Mouse (Mus musculus): ENCODE results near the gene Hoxa11. TPM values are rescaled to one million over a fixed set of nuclear protein-coding genes. Genes with fewer than 3 reads are reported as not detected.

The Hoxa11 gene
- polyA plus RNA-seq, 1 experiment from 2014 or later = 27.9 TPM

DNA sequence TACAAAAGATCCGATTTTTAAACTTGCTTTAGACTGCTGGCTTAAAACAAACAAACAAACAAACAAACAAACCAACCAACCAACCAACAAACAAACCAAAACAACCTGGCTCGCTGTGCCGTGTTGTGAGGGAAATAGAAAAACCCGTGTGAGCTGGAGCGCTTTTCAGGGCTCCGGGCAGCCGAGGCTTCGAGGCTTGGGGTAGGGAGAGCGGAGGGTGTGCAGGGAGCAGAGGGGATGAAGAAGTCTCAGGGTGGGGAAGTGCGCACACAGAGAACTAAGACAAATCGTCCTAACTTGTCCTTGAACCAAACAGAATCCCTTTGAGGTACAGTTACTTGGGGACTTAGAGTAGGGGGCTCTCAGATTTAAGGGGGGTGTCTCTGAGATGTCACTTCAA lies 29.0 kb upstream of the Hoxa11 start:
- no peak for ATAC-seq (ENCODE audit: low FRiP score, low TSS enrichment)
- WGBS = 4% methylated on average over 11 of the region's 11 CpGs
- H3K36me3 ChIP-seq (ENCODE audit: insufficient read depth, low read length) = no peaks in the 10 kb centered on the region
- H3K4me3 ChIP-seq (ENCODE audit: low read length) = no peak overlapping the region
- no peak overlapping the region for H3K27ac ChIP-seq (ENCODE audit: low read length)
- H3K27me3 ChIP-seq (ENCODE audit: insufficient read depth, low read length) = peaks cover 84% of the 10 kb centered on the region
- no peaks in the 10 kb centered on the region for H3K9me3 ChIP-seq (ENCODE audit: low read length)
- 0 out of 2 replicates have a peak, but pooled peaks cover 6% of the 10 kb centered on the region for H3K4me1 ChIP-seq (ENCODE audit: insufficient read depth, low read length)
- H3K4me2 ChIP-seq (replicated peaks; ENCODE audit: low read depth, low read length) = no peak overlapping the region
- no peak overlapping the region for H3K9ac ChIP-seq (replicated peaks; ENCODE audit: low read length)

DNA sequence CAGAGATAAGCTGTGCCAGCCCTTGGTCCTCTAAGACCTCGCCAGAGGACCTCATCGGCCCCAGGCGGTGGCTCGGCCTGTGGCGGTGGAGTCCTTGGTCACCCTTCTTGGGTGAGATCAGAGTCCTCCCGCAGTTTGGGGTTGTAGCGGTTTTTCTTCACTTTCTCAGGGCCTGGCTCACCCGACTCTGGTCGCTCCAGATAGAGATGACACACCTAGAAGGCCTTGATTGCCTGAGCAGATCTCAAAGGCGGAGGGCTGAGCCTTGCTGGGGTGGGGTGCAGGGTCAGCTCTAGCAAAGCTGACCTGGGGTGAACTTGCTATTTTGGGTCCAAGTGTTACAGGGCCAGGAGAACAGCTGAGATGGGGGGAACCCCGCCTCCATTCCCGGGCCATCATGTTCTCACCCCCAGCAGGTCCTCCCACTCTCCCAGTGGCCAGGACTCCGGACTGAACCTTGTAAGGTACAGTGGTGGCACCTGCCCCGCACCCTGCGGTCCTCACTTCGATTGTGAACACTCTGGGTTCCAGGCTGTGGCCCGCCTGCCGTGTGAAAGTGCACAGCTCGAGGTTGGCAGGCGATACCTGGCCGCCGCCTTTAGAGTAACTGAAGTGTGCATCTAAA lies 28.2 kb upstream of the Hoxa11 start:
- Histone ChIP-seq H3K36me3 (ENCODE audit: insufficient read depth, low read length) (no peaks in the 10 kb centered on the region), H3K4me3 (ENCODE audit: low read length) (no peak overlapping the region), H3K27ac (ENCODE audit: low read length) (no peak overlapping the region), H3K27me3 (ENCODE audit: insufficient read depth, low read length) (peaks cover 92% of the 10 kb centered on the region), H3K4me1 (ENCODE audit: insufficient read depth, low read length) (0 out of 2 replicates have a peak, but pooled peaks cover 6% of the 10 kb centered on the region), H3K4me2 (replicated peaks; ENCODE audit: low read depth, low read length) (no peak overlapping the region), H3K9me3 (ENCODE audit: low read length) (no peaks in the 10 kb centered on the region), H3K9ac (replicated peaks; ENCODE audit: low read length) (no peak overlapping the region)
- WGBS = 4% methylated on average over 22 of the region's 22 CpGs
- ATAC-seq (ENCODE audit: low FRiP score, low TSS enrichment) = no peak

DNA sequence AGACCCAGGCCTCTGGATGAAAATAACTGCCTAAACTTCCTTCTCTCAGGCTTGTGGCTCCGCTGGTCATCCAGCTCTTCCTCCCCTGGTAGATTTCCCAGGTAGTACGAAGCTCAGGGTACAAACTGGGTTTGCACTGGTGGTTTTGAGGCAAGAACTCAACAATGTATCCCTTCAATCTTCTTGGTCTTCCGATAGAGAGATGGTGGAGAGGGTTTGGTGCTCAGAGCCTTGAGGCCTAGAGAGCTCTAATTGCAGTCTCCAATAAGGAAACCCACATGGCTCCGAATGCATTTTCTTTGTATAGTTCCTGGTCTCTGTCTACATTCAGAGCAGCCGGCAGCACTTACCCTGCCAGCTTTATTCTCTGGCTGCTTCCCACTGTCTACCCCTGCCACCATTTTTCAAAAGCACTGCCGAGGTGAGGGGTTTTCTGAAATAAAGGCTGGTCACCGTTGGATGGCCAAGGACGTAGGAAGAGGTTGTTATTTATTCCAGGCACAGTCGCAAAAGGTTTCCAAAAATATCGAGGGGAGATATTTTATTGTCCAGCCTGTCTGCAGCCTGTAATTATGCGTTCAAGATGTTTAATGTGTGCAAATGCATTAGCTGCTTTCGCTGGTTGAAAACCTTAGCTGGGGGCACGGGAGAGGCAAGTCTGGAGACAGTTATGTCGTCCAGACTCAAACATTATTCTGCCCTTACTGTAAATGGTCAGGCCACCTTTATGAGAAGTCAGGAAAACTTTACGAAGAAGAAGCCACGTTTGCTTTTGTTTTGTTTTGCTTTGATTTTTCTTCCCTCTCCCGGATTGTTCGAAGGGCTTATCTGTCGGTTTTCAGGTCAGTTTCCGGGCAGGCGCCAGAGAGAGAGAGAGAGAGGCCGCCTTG lies 27.4 kb upstream of the Hoxa11 start:
- Histone ChIP-seq H3K9me3 (ENCODE audit: low read length) (no peaks in the 10 kb centered on the region), H3K9ac (replicated peaks; ENCODE audit: low read length) (no peak overlapping the region), H3K27me3 (ENCODE audit: insufficient read depth, low read length) (peaks cover 98% of the 10 kb centered on the region), H3K36me3 (ENCODE audit: insufficient read depth, low read length) (no peaks in the 10 kb centered on the region), H3K4me1 (ENCODE audit: insufficient read depth, low read length) (0 out of 2 replicates have a peak, but pooled peaks cover 6% of the 10 kb centered on the region), H3K27ac (ENCODE audit: low read length) (no peak overlapping the region), H3K4me3 (ENCODE audit: low read length) (no peak overlapping the region), H3K4me2 (replicated peaks; ENCODE audit: low read depth, low read length) (no peak overlapping the region)
- no peak for ATAC-seq (ENCODE audit: low FRiP score, low TSS enrichment)
- WGBS = 16% methylated on average over 22 of the region's 22 CpGs

DNA sequence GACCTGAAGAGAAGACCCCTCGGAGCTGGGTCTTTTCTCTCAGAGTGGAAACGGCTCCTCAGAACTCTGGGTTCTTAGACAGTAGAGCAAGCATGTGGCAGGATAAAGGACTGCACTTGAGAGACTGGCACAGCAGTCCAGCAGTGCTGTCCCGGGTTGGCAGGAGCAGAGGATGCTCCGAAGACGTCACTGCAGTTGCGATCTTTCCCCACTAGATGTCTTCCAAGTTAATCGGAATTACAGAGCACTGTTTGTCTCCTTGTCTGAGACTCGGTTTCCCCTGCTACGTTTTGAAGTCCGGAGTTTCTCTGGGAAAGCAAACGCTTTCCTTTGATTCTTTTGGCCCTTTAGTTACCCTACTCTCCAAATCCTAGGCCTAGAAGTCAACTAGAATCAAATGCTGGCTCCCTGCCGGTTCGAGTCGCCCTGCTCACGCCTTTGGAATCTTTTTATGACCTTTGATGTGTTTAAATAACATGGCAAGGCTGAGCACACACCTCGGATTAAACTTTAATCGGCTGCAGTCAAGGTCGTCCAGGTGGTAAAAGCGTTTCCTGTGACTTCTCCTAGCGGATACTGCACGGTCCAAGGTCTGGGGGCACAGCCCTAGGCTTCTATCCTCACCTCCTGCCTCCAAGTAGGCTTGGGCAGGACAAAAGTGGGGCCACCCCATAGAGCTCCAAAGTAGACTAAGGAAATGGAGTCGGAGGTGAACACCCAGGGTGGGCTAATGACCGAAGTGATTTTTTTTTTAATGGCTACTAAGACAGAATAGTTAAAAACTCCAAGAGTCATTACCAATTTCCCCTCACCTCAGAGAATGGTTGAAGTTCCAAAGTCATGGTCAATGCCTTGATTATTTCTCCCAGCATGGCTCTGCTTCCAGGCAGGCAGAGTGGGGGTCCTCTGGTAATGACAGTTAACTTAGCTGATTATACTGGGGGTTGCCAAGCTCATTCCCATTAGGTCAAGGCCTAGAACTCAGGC lies 25.2 kb upstream of the Hoxa11 start:
- Histone ChIP-seq H3K9ac (replicated peaks; ENCODE audit: low read length) (no peak overlapping the region), H3K9me3 (ENCODE audit: low read length) (no peaks in the 10 kb centered on the region), H3K4me2 (replicated peaks; ENCODE audit: low read depth, low read length) (peak overlapping the region; percentile 33), H3K27ac (ENCODE audit: low read length) (no peak overlapping the region), H3K27me3 (ENCODE audit: insufficient read depth, low read length) (peaks cover 96% of the 10 kb centered on the region), H3K4me1 (ENCODE audit: insufficient read depth, low read length) (0 out of 2 replicates have a peak, but pooled peaks cover 6% of the 10 kb centered on the region), H3K36me3 (ENCODE audit: insufficient read depth, low read length) (no peaks in the 10 kb centered on the region), H3K4me3 (ENCODE audit: low read length) (no peak overlapping the region)
- peak; percentile 19; the same call in 1 of the 2 replicates for ATAC-seq (ENCODE audit: low FRiP score, low TSS enrichment)
- WGBS = 6% methylated on average over 23 of the region's 23 CpGs

DNA sequence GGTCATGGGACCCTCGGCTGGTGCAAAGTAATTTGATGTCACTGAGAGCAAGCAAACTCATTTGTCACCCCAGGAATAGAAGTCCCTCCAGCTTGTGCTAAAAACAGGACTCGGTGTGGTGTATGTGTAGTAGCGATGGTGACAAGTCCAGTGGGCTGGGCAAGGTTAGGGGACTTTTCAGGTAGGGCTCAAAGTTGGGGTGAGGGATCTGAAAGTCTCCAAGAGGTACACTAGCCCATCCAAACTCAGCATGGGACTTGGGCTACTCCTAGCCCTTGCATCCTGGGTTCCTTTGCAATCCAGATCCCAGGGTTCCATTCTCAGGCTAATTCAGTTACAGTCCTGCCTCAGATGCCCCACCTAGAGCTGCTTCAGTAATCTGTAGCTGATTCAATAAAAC lies 23.1 kb upstream of the Hoxa11 start:
- H3K9me3 ChIP-seq (ENCODE audit: low read length) = no peaks in the 10 kb centered on the region
- H3K27ac ChIP-seq (ENCODE audit: low read length) = no peak overlapping the region
- ATAC-seq (ENCODE audit: low FRiP score, low TSS enrichment) = no peak
- H3K4me2 ChIP-seq (replicated peaks; ENCODE audit: low read depth, low read length) = no peak overlapping the region
- WGBS = 4% methylated on average over 3 of the region's 3 CpGs
- no peak overlapping the region for H3K4me3 ChIP-seq (ENCODE audit: low read length)
- peaks cover 96% of the 10 kb centered on the region for H3K27me3 ChIP-seq (ENCODE audit: insufficient read depth, low read length)
- H3K4me1 ChIP-seq (ENCODE audit: insufficient read depth, low read length) = 0 out of 2 replicates have a peak, but pooled peaks cover 6% of the 10 kb centered on the region
- no peaks in the 10 kb centered on the region for H3K36me3 ChIP-seq (ENCODE audit: insufficient read depth, low read length)
- no peak overlapping the region for H3K9ac ChIP-seq (replicated peaks; ENCODE audit: low read length)

DNA sequence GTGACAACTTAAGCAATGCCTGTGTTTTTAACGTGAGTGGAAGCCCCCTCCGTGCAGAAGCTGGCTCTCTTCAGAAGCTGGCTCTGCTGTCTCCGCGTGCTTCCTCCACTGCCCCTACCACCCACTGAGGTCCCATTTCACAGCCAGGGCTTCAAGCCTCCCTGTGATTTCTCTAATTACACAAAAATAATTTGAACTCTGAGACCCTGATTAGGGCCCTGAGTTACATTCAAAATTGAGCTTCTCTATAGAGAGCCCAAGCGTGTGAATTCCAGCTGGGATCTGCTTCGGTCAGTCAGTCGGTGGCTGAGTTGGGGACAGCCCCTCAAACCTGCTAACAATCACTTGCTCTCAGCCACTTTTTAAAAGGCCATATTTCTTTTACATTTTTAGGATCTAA lies 22.7 kb upstream of the Hoxa11 start:
- Histone ChIP-seq H3K4me1 (ENCODE audit: insufficient read depth, low read length) (0 out of 2 replicates have a peak, but pooled peaks cover 6% of the 10 kb centered on the region), H3K4me3 (ENCODE audit: low read length) (no peak overlapping the region), H3K4me2 (replicated peaks; ENCODE audit: low read depth, low read length) (no peak overlapping the region), H3K9ac (replicated peaks; ENCODE audit: low read length) (no peak overlapping the region), H3K27ac (ENCODE audit: low read length) (no peak overlapping the region), H3K36me3 (ENCODE audit: insufficient read depth, low read length) (no peaks in the 10 kb centered on the region), H3K9me3 (ENCODE audit: low read length) (no peaks in the 10 kb centered on the region), H3K27me3 (ENCODE audit: insufficient read depth, low read length) (peaks cover 96% of the 10 kb centered on the region)
- 7% methylated on average over 7 of the region's 7 CpGs for WGBS
- no peak for ATAC-seq (ENCODE audit: low FRiP score, low TSS enrichment)

DNA sequence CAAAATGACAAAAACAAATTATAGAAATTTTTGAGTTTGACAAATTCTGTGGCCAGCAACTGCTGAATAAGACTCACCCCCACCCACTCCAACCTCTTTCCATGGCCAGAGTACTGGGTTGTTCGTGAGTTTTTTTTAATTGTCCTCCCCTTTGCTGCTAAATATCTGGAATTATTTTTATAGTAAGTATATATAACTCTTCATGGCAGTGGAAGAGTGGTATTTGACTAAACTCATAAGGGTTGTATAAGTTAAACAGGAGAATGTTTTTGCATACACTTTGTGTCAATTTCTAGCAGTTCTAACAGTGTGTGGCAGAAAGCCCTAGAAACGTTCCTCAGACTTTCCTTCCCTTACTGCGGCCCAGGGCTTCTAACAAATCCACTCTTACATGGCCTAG lies 22.1 kb upstream of the Hoxa11 start:
- Histone ChIP-seq H3K36me3 (ENCODE audit: insufficient read depth, low read length) (no peaks in the 10 kb centered on the region), H3K9ac (replicated peaks; ENCODE audit: low read length) (no peak overlapping the region), H3K9me3 (ENCODE audit: low read length) (no peaks in the 10 kb centered on the region), H3K4me3 (ENCODE audit: low read length) (no peak overlapping the region), H3K4me2 (replicated peaks; ENCODE audit: low read depth, low read length) (no peak overlapping the region), H3K4me1 (ENCODE audit: insufficient read depth, low read length) (0 out of 2 replicates have a peak, but pooled peaks cover 6% of the 10 kb centered on the region), H3K27me3 (ENCODE audit: insufficient read depth, low read length) (peaks cover 91% of the 10 kb centered on the region), H3K27ac (ENCODE audit: low read length) (no peak overlapping the region)
- no peak for ATAC-seq (ENCODE audit: low FRiP score, low TSS enrichment)
- WGBS = 8% methylated on average over 3 of the region's 3 CpGs

DNA sequence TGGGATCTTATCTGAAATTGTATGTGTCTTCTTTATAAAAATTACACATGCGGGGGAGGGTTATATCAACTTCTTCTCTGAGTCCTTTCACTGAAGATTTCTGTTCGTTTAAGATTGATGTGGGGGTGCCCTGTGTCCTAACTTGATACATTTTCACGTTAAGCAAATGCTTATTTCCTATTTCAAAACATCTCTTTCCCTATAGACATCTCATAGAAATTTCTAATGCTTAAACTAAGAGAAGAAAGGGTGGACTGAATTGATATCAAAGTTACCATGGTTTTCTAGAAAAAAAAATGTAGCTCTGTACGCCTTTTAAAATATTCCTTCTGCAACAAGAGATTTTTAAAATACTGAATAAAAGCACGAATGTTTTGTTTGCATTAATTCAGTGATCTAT lies 21.6 kb upstream of the Hoxa11 start:
- no peak for ATAC-seq (ENCODE audit: low FRiP score, low TSS enrichment)

DNA sequence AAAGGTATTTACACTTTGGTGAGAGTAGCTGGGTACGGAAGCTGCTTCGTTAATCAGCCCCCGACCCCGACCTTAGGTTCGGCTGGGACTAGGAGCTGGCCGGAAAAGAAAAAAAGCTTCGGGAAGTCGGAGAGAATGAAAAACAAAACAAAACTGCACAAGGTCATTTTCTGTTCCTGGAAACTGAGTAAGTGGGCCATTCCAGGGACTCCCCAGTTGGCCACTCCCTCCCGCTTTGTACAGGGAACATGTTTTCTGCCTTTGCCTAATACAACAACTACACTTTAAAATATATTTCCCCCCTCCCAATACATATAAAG lies 21.0 kb upstream of the Hoxa11 start:
- Histone ChIP-seq H3K4me1 (ENCODE audit: insufficient read depth, low read length) (0 out of 2 replicates have a peak, but pooled peaks cover 6% of the 10 kb centered on the region), H3K4me2 (replicated peaks; ENCODE audit: low read depth, low read length) (no peak overlapping the region), H3K9me3 (ENCODE audit: low read length) (no peaks in the 10 kb centered on the region), H3K4me3 (ENCODE audit: low read length) (no peak overlapping the region), H3K9ac (replicated peaks; ENCODE audit: low read length) (no peak overlapping the region), H3K36me3 (ENCODE audit: insufficient read depth, low read length) (no peaks in the 10 kb centered on the region), H3K27me3 (ENCODE audit: insufficient read depth, low read length) (peaks cover 93% of the 10 kb centered on the region), H3K27ac (ENCODE audit: low read length) (no peak overlapping the region)
- 3% methylated on average over 9 of the region's 9 CpGs for WGBS
- no peak for ATAC-seq (ENCODE audit: low FRiP score, low TSS enrichment)

More for the DNA sequence above, 21.6 kb upstream of the Hoxa11 start:
- Histone ChIP-seq H3K9me3 (ENCODE audit: low read length) (no peaks in the 10 kb centered on the region), H3K9ac (replicated peaks; ENCODE audit: low read length) (no peak overlapping the region), H3K4me2 (replicated peaks; ENCODE audit: low read depth, low read length) (no peak overlapping the region), H3K27me3 (ENCODE audit: insufficient read depth, low read length) (peaks cover 91% of the 10 kb centered on the region), H3K4me3 (ENCODE audit: low read length) (no peak overlapping the region), H3K36me3 (ENCODE audit: insufficient read depth, low read length) (no peaks in the 10 kb centered on the region), H3K27ac (ENCODE audit: low read length) (no peak overlapping the region), H3K4me1 (ENCODE audit: insufficient read depth, low read length) (0 out of 2 replicates have a peak, but pooled peaks cover 6% of the 10 kb centered on the region)
- 18% methylated on average over 5 of the region's 5 CpGs for WGBS

Measured in kidney, embryonic 16.5 days (tissue).